Mouse (Mus musculus): ENCODE data around the gene Defb22.

DNA sequence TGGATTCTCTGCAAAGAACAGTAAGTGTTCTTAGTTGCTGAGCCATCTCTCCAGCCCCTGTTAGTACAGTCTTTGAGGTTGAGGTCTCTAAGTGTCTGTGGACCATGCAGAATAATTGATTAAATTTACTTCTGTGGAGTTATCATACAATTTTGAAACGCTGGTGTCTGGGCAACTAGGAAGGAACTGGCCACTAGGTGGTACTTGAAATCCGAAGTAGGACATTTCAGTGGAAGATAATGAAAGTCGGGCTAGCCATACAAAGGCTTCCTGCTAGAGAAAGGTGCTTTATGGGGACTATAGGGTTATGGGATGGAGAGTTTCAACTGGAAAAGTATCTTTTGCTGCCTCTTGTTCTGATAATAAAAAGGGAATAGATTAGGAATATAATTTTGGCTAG is 17.5 kb downstream of the Defb22 start:
- TF ChIP-seq CTCF (IDR thresholded peaks at IDR 0.05; ENCODE audit: extremely low read depth, insufficient read length, insufficient replicate concordance, low read depth, low read length) (no peak), POLR2A (IDR thresholded peaks at IDR 0.05; ENCODE audit: low read depth, low read length) (no peak)
